Mouse (Mus musculus) adrenal gland, adult 2 months (tissue): ENCODE data around the gene 1110032F04Rik. TPM values are rescaled to one million over a fixed set of nuclear protein-coding genes. Genes with fewer than 3 reads are reported as not detected.

Source experiments
- DNase-seq: peaks from one replicate; pipeline ENCODE4 v3.0.0; 2021
- polyA plus RNA-seq: library from polyadenylated mRNA; depleted of rRNA; stranded (reverse); fragments of >200 nt; gene quantifications from 2 replicates; pipeline ENCODE4 v1.2.3, GENCODE M21; 2012; rRNA removed
- total RNA-seq, 2 experiments: library from RNA; stranded (reverse); gene quantifications; 2 replicates each; pipeline ENCODE4 v1.2.3; 2021

1110032F04Rik gene
- total and polyA plus RNA-seq, 3 experiments, result 0.31 TPM; not detected in 2

- no peak for DNase-seq
Observed at GRCm38 (mm10) chr3:68907509-68907908, 38.1 kb downstream of the 1110032F04Rik start.

Other genes with a start within 250 kb of the 1110032F04Rik start
- gene Il12a, start 178.9 kb upstream of the 1110032F04Rik start, total RNA-seq, result under 1 TPM; 0.52 to 0.97 TPM
- 0.19 TPM in 1 of 2 replicates, not detected in the other for gene Il12a, start 178.9 kb upstream of the 1110032F04Rik start, polyA plus RNA-seq
- gene Ift80, start 135.0 kb downstream of the 1110032F04Rik start, total RNA-seq, result 10 to 100 TPM; 21.1 to 31.4 TPM
- gene Ift80, start 135.0 kb downstream of the 1110032F04Rik start, polyA plus RNA-seq, result 0.64 and 0.88 TPM in 2 replicates
- 10 to 100 TPM; 26.1 to 26.9 TPM for gene Smc4, start 135.2 kb downstream of the 1110032F04Rik start, total RNA-seq
- 5.7 and 6.2 TPM in 2 replicates for gene Smc4, start 135.2 kb downstream of the 1110032F04Rik start, polyA plus RNA-seq
- gene Trim59, start 175.2 kb downstream of the 1110032F04Rik start, total RNA-seq, result 1 to 10 TPM; 5.4 to 6.7 TPM
- 0.78 and 0.97 TPM in 2 replicates for gene Trim59, start 175.2 kb downstream of the 1110032F04Rik start, polyA plus RNA-seq